Mouse (Mus musculus) myocyte (in vitro differentiated cells): ENCODE measurements around the gene Gm17324. TPM values are rescaled to one million over a fixed set of nuclear protein-coding genes. Genes with fewer than 3 reads are reported as not detected.
A peak's percentile ranks its signal among the peaks of the same experiment; 100 is the strongest.

Experiments
- H3K27me3 ChIP-seq: one replicate; pipeline ENCODE4 v1.6.1; 2011; ENCODE audit not compliant: control insufficient read depth, insufficient read depth, insufficient read length
- H3K36me3 ChIP-seq: one replicate; pipeline ENCODE4 v1.6.1; 2011; ENCODE audit not compliant: control insufficient read depth, insufficient read depth
- H3K4me2 ChIP-seq: one replicate; pipeline ENCODE4 v1.6.1; 2011; ENCODE audit warnings: low read depth, control low read depth
- H3K4me3 ChIP-seq: one replicate; pipeline ENCODE4 v1.5.1; 2011; ENCODE audit warnings: mild to moderate bottlenecking, control low read depth, moderate library complexity
- H3K79me2 ChIP-seq: one replicate; pipeline ENCODE4 v1.6.1; 2011; ENCODE audit not compliant: control insufficient read depth, insufficient read depth
- H3ac ChIP-seq: one replicate; pipeline ENCODE4 v1.6.1; 2011; ENCODE audit not compliant: control insufficient read depth, insufficient read length
- CEBPB ChIP-seq: IDR thresholded peaks from 2 replicates; pipeline ENCODE4 v1.6.1; 2011; ENCODE audit warnings: mild to moderate bottlenecking, moderate library complexity; ENCODE audit not compliant: poor library complexity, insufficient read depth, severe bottlenecking
- E2F4 ChIP-seq: IDR thresholded peaks from one replicate; pipeline ENCODE4 v1.6.1; 2011; ENCODE audit warnings: mild to moderate bottlenecking, control low read depth, moderate library complexity; ENCODE audit not compliant: insufficient read depth
- MAX ChIP-seq: IDR thresholded peaks from one replicate; pipeline ENCODE4 v1.6.1; 2011; ENCODE audit warnings: low read depth, mild to moderate bottlenecking, control low read depth
- MYOD1 ChIP-seq, 3 experiments: IDR thresholded peaks; one replicate each; pipeline ENCODE4 v1.6.1; 2011; ENCODE audit warnings: control low read depth in 2 of 3, low read depth in 2 of 3, mild to moderate bottlenecking in 2 of 3, moderate library complexity in 1 of 3; ENCODE audit not compliant: insufficient read length in 2 of 3, control insufficient read depth in 1 of 3
- MYOG ChIP-seq, 3 experiments: IDR thresholded peaks; one replicate each; pipeline ENCODE4 v1.6.1; 2011; ENCODE audit warnings: control low read depth in 2 of 3, low read depth in 2 of 3, mild to moderate bottlenecking in 2 of 3; ENCODE audit not compliant: insufficient read length in 2 of 3, control insufficient read depth in 1 of 3, insufficient read depth in 1 of 3
- POLR2A ChIP-seq: IDR thresholded peaks from one replicate; pipeline ENCODE4 v1.6.1; 2011; ENCODE audit warnings: low read depth, mild to moderate bottlenecking, control low read depth, moderate library complexity; ENCODE audit not compliant: insufficient read length
- POLR2AphosphoS2 ChIP-seq: IDR thresholded peaks from one replicate; pipeline ENCODE4 v1.6.1; 2011; ENCODE audit warnings: low read depth, control low read depth; ENCODE audit not compliant: insufficient read length
- REST ChIP-seq: IDR thresholded peaks from one replicate; pipeline ENCODE4 v1.6.1; 2011; ENCODE audit warnings: mild to moderate bottlenecking, control low read depth, moderate library complexity; ENCODE audit not compliant: insufficient read depth, insufficient read length
- SRF ChIP-seq: IDR thresholded peaks from one replicate; pipeline ENCODE4 v1.6.1; 2011; ENCODE audit warnings: low read depth; ENCODE audit not compliant: control insufficient read depth, insufficient read length
- TCF12 ChIP-seq: IDR thresholded peaks from one replicate; pipeline ENCODE4 v1.6.1; 2011; ENCODE audit warnings: mild to moderate bottlenecking, control low read depth; ENCODE audit not compliant: poor library complexity, insufficient read depth, severe bottlenecking
- TCF3 ChIP-seq: IDR thresholded peaks from one replicate; pipeline ENCODE4 v1.6.1; 2011; ENCODE audit warnings: low read depth, control low read depth; ENCODE audit not compliant: insufficient read length
- USF1 ChIP-seq: IDR thresholded peaks from one replicate; pipeline ENCODE4 v1.6.1; 2011; ENCODE audit warnings: low read depth, mild to moderate bottlenecking, control low read depth, moderate library complexity
- polyA plus RNA-seq: library from polyadenylated mRNA; unstranded; fragments of >200 nt; fragmentation: generic; extraction: Trizol; gene quantifications from one replicate; pipeline ENCODE4 v1.2.1, GENCODE M21; 2012; ENCODE audit warnings: missing spikeins

Gene Gm17324
- polyA plus RNA-seq = 0.13 TPM

- H3K4me2 ChIP-seq = peak within 1 kb of the TSS; percentile 96
- H3K36me3 ChIP-seq = no peaks in the 10 kb centered on the region
- H3K27me3 ChIP-seq = no peaks in the 10 kb centered on the region
- peaks cover 10% of the 10 kb centered on the region for H3K79me2 ChIP-seq
- TF ChIP-seq MYOD1 (IDR thresholded peaks at IDR 0.05; ENCODE audit: control insufficient read depth in 1 of 3, insufficient read length in 2 of 3, low read depth in 2 of 3) = peak in 1 of 3 experiments; percentile 10
- no peak for TF ChIP-seq CEBPB
- peak; percentile 64 for TF ChIP-seq POLR2AphosphoS2
- TF ChIP-seq E2F4 = peak; percentile 67
- peak; percentile 88 for TF ChIP-seq POLR2A
- TF ChIP-seq MYOG (IDR thresholded peaks at IDR 0.05; ENCODE audit: control insufficient read depth in 1 of 3, insufficient read depth in 1 of 3, insufficient read length in 2 of 3, low read depth in 2 of 3) = no peak
- peak within 1 kb of the TSS; percentile 60 for H3K4me3 ChIP-seq
- H3ac ChIP-seq = peak within 1 kb of the TSS; percentile 83
Measured at GRCm38 (mm10) chr9:78447973-78448873, at the start of gene Gm17324, which contains the start of gene Mto1. Gm17324 (minus strand) TSS chr9:78448786. Mto1 (plus strand) TSS chr9:78448208.

GRCm38 (mm10) chr9:78493171-78493570, 44.6 kb upstream of the Gm17324 start:
- TF ChIP-seq SRF = no peak
- TF ChIP-seq MYOG (IDR thresholded peaks at IDR 0.05; ENCODE audit: control insufficient read depth in 1 of 3, insufficient read depth in 1 of 3, insufficient read length in 2 of 3, low read depth in 2 of 3) = no peak
- no peak for TF ChIP-seq USF1
- TF ChIP-seq MAX = no peak
- TF ChIP-seq E2F4 = no peak
- no peak for TF ChIP-seq CEBPB
- no peak for TF ChIP-seq POLR2A
- no peak for TF ChIP-seq POLR2AphosphoS2
- no peak for TF ChIP-seq TCF3
- TF ChIP-seq TCF12 = no peak
- TF ChIP-seq REST = no peak
- TF ChIP-seq MYOD1 (IDR thresholded peaks at IDR 0.05; ENCODE audit: control insufficient read depth in 1 of 3, insufficient read length in 2 of 3, low read depth in 2 of 3) = no peak
- H3K27me3 ChIP-seq = no peaks in the 10 kb centered on the region
- H3K36me3 ChIP-seq = no peaks in the 10 kb centered on the region
- no peaks in the 10 kb centered on the region for H3K79me2 ChIP-seq
- H3ac ChIP-seq = no peak overlapping the region
- H3K4me3 ChIP-seq = no peak overlapping the region
- no peak overlapping the region for H3K4me2 ChIP-seq

DNA sequence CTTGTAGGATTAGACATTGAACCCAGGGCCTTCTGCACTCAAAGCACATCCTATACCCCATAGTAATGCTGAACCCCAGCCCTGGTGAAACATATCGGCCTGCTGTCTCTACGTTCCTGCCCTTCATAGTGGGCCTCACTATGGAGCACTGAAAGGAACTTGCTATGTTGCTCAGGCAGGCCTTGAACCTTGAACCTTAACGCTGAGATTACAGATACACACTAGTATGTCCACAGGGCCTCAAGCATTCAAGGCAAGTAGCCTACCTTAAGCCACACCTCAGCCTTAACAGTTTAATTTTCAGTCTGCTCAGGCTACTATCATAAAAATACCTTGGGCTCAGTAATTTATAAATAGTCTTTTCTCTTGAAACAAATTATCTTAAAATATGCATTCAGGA, 43.7 kb upstream of the Gm17324 start:
- TF ChIP-seq REST (no peak), CEBPB (no peak), SRF (no peak), MAX (no peak), MYOG (IDR thresholded peaks at IDR 0.05; ENCODE audit: control insufficient read depth in 1 of 3, insufficient read depth in 1 of 3, insufficient read length in 2 of 3, low read depth in 2 of 3) (no peak), POLR2A (no peak), TCF3 (no peak), POLR2AphosphoS2 (no peak), MYOD1 (IDR thresholded peaks at IDR 0.05; ENCODE audit: control insufficient read depth in 1 of 3, insufficient read length in 2 of 3, low read depth in 2 of 3) (no peak), TCF12 (no peak), USF1 (no peak), E2F4 (no peak)
- no peaks in the 10 kb centered on the region for H3K36me3 ChIP-seq
- H3K4me3 ChIP-seq = no peak overlapping the region
- H3ac ChIP-seq = no peak overlapping the region
- no peak overlapping the region for H3K4me2 ChIP-seq
- H3K27me3 ChIP-seq = no peaks in the 10 kb centered on the region
- H3K79me2 ChIP-seq = no peaks in the 10 kb centered on the region

DNA sequence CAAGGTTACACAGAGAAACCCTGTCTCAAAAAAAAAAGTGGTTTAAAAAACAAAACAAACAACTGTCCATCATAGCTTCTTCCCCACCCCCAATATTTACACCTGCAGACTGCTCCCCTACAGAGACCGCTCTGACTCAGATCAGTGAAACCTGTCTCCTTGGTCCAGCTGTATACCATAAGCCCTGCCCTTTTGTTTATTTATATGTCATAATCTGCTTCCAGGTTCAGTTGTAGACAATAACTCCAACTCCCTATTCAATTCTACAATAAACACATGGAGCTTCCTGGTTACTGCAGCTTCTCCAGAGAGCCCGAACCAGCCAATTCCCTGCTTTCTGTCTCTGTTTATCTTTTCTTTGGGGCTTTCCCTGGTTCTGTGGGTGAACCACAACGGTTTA, 42.6 kb upstream of the Gm17324 start:
- Histone ChIP-seq H3K27me3 (no peaks in the 10 kb centered on the region), H3K4me3 (no peak overlapping the region), H3K4me2 (no peak overlapping the region), H3K36me3 (no peaks in the 10 kb centered on the region), H3K79me2 (no peaks in the 10 kb centered on the region), H3ac (no peak overlapping the region)
- TF ChIP-seq USF1 = no peak
- no peak for TF ChIP-seq CEBPB
- no peak for TF ChIP-seq E2F4
- TF ChIP-seq POLR2AphosphoS2 = no peak
- TF ChIP-seq POLR2A = no peak
- TF ChIP-seq SRF = no peak
- no peak for TF ChIP-seq TCF3
- no peak for TF ChIP-seq MYOG (IDR thresholded peaks at IDR 0.05; ENCODE audit: control insufficient read depth in 1 of 3, insufficient read depth in 1 of 3, insufficient read length in 2 of 3, low read depth in 2 of 3)
- TF ChIP-seq TCF12 = no peak
